Mouse (Mus musculus): ENCODE data around the gene Sorbs1. TPM values are rescaled to one million over a fixed set of nuclear protein-coding genes. Genes with fewer than 3 reads are reported as not detected.

Gene Sorbs1
- polyA plus RNA-seq, 1 experiment from 2014 or later: 39.0 TPM

DNA sequence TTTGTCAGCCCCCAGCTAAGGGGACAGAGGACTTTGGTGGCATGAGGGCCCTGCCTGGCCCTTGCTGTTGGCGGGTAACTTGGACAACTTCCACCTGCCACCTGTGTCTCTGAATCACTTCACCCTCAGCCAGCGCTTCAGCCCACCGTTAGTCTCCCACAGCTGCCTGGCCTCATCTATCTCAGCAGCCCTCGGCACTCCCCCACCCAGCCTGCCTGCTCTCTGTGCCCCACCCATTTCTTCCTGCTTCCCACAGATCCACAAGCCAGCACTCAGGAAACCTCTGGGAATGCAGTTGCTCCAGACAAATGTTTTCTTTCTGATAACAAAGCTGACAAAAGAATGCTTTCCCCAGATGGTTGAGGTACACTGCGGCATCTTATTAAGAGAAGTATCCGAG is 181.7 kb downstream of the Sorbs1 start:
- H3K4me1 ChIP-seq: peaks cover 12% of the 10 kb centered on the region
- no peaks in the 10 kb centered on the region for H3K27me3 ChIP-seq (ENCODE audit: poor library complexity, severe bottlenecking)
- no peak for DNase-seq (ENCODE audit: extremely low spot score, low spot score)
- H3K27ac ChIP-seq: no peak overlapping the region
- H3K4me3 ChIP-seq: no peak overlapping the region
- 79% methylated on average over 6 of the region's 6 CpGs for WGBS
- H3K36me3 ChIP-seq (replicated peaks): 0 out of 2 replicates have a peak, but pooled peaks cover under 1% of the 10 kb centered on the region
- H3K9me3 ChIP-seq: no peaks in the 10 kb centered on the region

DNA sequence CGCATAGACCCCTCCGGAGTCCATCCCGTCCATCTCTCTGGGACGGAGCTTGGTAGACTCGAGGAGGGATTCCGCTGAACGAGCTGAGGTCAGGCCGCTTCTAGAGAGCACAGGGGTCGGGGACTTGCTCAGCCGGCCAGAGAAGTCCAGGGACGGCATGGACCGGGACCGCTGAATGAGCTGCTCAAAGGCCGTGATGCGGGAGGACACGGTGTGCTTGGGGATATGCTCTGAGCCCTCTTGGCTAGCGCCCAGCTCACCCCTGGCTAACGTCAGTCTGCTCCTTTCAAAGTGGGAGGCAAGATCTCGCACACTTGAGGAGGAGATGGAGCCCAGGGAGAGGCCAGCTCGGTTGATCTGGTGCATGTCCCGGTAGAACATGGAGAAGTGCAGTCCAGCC is 187.5 kb downstream of the Sorbs1 start:
- Histone ChIP-seq H3K9me3 (peaks cover 3% of the 10 kb centered on the region; the same call in 1 of the 2 replicates), H3K36me3 (replicated peaks) (peaks cover 16% of the 10 kb centered on the region), H3K4me1 (no peaks in the 10 kb centered on the region), H3K27me3 (ENCODE audit: poor library complexity, severe bottlenecking) (no peaks in the 10 kb centered on the region), H3K4me3 (no peak overlapping the region), H3K27ac (no peak overlapping the region)
- WGBS: 95% methylated on average over 21 of the region's 21 CpGs
- no peak for DNase-seq (ENCODE audit: extremely low spot score, low spot score)

DNA sequence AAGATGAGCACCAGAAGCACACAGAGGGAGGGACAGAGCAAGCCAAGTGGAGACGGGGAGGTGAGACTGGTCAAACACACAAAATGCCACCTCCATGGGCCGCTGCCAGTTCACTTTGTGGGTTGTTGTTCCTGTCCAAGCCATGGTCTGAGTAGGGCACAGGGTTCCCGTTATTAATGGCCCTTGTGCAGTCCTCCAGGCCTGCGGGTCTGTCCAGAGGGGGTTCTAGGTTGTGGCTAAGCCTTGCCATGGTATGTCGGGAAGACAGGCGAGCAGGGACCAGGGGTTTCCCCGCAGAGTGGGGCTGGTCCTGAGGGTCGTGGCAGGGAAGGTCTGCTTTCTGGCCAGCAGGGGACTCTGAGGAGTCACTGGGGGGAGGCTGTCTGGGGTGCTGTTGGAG is 188.2 kb downstream of the Sorbs1 start:
- H3K9me3 ChIP-seq: peaks cover 3% of the 10 kb centered on the region; the same call in 1 of the 2 replicates
- whole genome bisulfite sequencing: 92% methylated on average over 8 of the region's 8 CpGs
- H3K36me3 ChIP-seq (replicated peaks): peaks cover 16% of the 10 kb centered on the region
- H3K4me3 ChIP-seq: no peak overlapping the region
- no peaks in the 10 kb centered on the region for H3K4me1 ChIP-seq
- H3K27ac ChIP-seq: no peak overlapping the region
- DNase-seq (ENCODE audit: extremely low spot score, low spot score): no peak
- no peaks in the 10 kb centered on the region for H3K27me3 ChIP-seq (ENCODE audit: poor library complexity, severe bottlenecking)

DNA sequence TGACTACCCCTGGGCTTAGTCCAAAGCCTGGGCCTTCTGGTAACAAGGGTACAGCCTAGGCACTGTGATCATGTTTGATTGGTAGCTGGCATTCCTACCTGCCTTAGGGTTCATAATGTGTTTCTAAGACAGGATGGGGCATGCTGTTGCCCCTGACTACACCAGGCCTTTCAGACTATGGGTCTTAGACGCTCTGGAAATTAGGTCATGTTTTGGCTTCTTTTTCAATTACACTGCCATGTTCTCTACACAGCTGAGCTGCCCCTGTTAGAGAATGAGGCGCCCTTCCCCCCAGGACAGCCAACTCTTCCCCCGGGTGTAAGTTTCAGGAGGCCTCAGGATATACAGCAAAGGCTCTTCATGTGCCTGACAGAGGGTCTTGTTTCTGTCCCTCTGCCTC is 191.4 kb downstream of the Sorbs1 start:
- Histone ChIP-seq H3K9me3 (peaks cover 3% of the 10 kb centered on the region; the same call in 1 of the 2 replicates), H3K36me3 (replicated peaks) (peaks cover 16% of the 10 kb centered on the region), H3K4me3 (no peak overlapping the region), H3K27me3 (ENCODE audit: poor library complexity, severe bottlenecking) (no peaks in the 10 kb centered on the region), H3K27ac (no peak overlapping the region), H3K4me1 (peaks cover 12% of the 10 kb centered on the region)
- DNase-seq (ENCODE audit: extremely low spot score, low spot score): no peak
- WGBS: 83% methylated on average over 3 of the region's 3 CpGs

DNA sequence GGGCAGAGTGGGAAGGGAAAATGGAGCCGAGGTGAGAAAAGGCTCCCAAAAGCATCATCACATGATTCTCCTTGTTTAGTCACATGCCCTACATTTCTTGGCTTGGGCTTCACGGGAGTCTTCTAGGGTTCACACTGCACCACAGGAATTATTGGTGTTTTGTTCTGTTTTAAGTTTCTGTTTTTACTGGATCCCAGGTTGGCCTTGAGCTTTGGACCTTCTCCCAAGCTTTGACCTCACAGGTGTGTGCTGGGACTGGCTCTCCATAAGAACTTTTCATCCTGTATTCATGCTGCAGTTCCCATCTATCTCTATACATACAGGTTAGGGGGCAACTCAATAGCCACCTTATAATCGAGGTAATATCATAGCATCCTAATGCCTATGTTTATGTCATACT is 194.4 kb downstream of the Sorbs1 start:
- Histone ChIP-seq H3K27me3 (ENCODE audit: poor library complexity, severe bottlenecking) (no peaks in the 10 kb centered on the region), H3K4me3 (no peak overlapping the region), H3K36me3 (replicated peaks) (no peaks in the 10 kb centered on the region), H3K9me3 (no peaks in the 10 kb centered on the region), H3K4me1 (peaks cover 12% of the 10 kb centered on the region), H3K27ac (no peak overlapping the region)
- no peak for DNase-seq (ENCODE audit: extremely low spot score, low spot score)
- 86% methylated on average over 3 of the region's 3 CpGs for WGBS

DNA sequence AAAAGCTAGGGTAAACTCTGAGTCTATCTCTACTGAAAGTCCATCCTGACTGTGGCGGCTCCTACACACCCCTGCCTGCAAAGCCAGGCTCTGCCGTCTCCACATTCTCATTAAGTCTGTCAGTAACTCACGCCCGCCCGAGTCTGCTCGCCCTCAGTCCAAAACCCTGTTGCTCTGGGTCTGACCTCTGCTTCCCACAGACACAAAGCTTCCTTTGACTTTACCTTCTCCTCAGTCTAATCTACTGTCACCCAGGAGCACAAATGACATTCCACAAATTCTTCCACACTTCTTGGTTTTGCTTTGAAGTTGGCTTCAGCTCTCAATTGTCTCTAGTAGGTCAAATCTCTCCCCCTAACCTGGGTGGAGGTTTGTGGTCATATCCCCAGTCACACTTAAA is 195.1 kb downstream of the Sorbs1 start:
- 30% methylated on average over 6 of the region's 6 CpGs for WGBS
- peaks cover 12% of the 10 kb centered on the region for H3K4me1 ChIP-seq
- no peaks in the 10 kb centered on the region for H3K9me3 ChIP-seq
- H3K27me3 ChIP-seq (ENCODE audit: poor library complexity, severe bottlenecking): no peaks in the 10 kb centered on the region
- no peak for DNase-seq (ENCODE audit: extremely low spot score, low spot score)
- no peak overlapping the region for H3K27ac ChIP-seq
- H3K36me3 ChIP-seq (replicated peaks): no peaks in the 10 kb centered on the region
- no peak overlapping the region for H3K4me3 ChIP-seq

DNA sequence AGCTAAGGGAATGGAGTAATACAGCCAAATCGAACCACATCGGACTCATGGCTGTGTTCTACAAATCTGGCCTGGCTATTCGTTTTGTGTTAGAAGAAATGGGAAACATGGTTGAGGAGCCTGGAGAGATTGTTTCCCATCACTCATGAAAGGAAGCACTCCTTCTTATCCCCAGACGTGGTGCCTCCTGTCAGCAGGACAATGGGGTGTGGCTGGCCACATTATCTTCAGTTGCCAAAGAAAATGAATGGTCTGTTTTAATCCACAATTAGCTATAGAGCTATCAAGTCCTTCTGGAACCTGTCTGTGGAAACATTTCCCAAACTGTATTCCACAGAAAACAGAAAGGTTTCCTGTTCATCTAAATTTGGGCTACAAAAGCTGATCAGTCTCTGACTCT is 196.6 kb downstream of the Sorbs1 start:
- WGBS: 79% methylated on average over 4 of the region's 4 CpGs
- no peak overlapping the region for H3K4me3 ChIP-seq
- H3K27me3 ChIP-seq (ENCODE audit: poor library complexity, severe bottlenecking): no peaks in the 10 kb centered on the region
- no peaks in the 10 kb centered on the region for H3K9me3 ChIP-seq
- no peaks in the 10 kb centered on the region for H3K36me3 ChIP-seq (replicated peaks)
- DNase-seq (ENCODE audit: extremely low spot score, low spot score): no peak
- peaks cover 12% of the 10 kb centered on the region for H3K4me1 ChIP-seq
- H3K27ac ChIP-seq: no peak overlapping the region

DNA sequence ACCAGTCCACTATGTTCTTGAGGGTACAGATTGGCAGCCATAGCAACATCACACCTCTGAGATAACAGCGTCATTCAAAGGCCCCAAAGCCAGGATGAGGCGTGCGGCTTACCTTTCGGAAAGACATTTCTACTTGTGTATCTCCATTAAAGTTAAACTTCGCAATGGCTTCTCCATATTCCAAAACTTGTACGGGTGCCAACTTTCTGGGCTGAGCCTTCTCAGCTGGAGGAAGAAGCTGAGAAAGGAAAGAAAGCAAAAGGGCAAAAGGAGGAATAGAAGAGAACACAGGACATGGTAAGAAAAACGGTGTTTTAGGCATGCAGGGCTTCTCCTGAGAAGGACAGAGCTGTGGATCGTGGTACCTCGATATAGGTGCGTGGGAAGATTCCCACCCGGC is 199.3 kb downstream of the Sorbs1 start:
- DNase-seq (ENCODE audit: extremely low spot score, low spot score): no peak
- Histone ChIP-seq H3K9me3 (no peaks in the 10 kb centered on the region), H3K36me3 (replicated peaks) (peaks cover 8% of the 10 kb centered on the region), H3K4me3 (no peak overlapping the region), H3K4me1 (peaks cover 12% of the 10 kb centered on the region), H3K27ac (no peak overlapping the region), H3K27me3 (ENCODE audit: poor library complexity, severe bottlenecking) (no peaks in the 10 kb centered on the region)
- WGBS: 94% methylated on average over 11 of the region's 11 CpGs

DNA sequence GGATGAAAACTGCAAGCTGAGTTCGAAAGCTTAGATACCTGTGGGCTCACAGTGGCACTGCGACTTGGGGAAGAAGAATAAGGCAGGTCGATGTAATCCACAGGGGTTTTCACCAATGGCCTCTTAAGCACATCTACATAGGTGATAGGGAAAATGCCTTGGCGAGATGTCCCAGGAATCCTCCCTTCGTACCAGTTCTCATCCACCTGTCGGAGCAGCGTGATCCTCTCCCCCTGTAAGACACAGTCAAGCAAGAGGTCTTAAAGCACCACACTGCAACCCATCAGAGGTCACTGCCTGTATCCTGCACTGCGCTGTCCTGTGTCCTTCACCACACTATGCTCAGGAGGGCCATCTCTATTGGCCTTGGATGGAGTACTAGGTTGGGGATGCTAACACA is 201.9 kb downstream of the Sorbs1 start:
- DNase-seq (ENCODE audit: extremely low spot score, low spot score): no peak
- peaks cover 8% of the 10 kb centered on the region for H3K36me3 ChIP-seq (replicated peaks)
- no peak overlapping the region for H3K4me3 ChIP-seq
- no peaks in the 10 kb centered on the region for H3K27me3 ChIP-seq (ENCODE audit: poor library complexity, severe bottlenecking)
- no peaks in the 10 kb centered on the region for H3K9me3 ChIP-seq
- H3K4me1 ChIP-seq: peaks cover 5% of the 10 kb centered on the region
- 95% methylated on average over 8 of the region's 8 CpGs for WGBS
- no peak overlapping the region for H3K27ac ChIP-seq

DNA sequence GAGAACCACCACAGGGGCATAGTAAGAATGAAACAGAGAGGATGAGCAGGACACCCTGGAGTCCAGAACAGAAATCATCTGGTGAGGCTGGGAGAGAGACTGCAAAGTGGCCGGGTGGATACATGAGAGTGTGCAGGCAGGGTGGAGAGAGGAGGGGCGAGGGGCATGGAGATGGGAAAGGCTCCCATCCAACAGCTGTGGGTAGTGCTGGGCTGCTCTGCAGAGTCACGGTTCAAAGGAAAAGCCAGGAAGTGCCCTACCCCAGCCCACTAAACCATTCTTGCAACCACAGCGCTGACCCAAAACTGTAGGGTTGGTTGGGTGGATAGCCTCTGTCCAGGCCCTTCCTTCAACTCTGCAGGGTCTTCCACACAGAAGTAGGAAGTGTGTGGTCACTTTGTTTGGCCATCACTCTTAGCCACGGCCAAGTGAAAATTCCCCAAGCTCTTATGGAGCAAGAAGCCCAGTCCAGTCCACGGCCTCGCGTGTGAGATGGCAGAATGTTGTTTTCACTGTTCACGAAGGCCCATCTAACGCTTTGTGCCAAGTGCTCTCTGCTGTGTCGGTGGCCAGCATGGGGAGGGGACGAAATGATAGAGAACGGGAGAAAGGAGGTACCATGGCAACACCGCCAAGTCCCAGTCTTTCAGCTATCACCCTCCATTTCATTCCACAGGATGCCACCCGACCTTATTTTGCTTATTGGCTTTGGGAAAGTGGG is 203.0 kb downstream of the Sorbs1 start:
- Histone ChIP-seq H3K4me1 (peaks cover 6% of the 10 kb centered on the region), H3K27me3 (ENCODE audit: poor library complexity, severe bottlenecking) (no peaks in the 10 kb centered on the region), H3K27ac (no peak overlapping the region), H3K36me3 (replicated peaks) (peaks cover 8% of the 10 kb centered on the region), H3K9me3 (no peaks in the 10 kb centered on the region), H3K4me3 (no peak overlapping the region)
- DNase-seq (ENCODE audit: extremely low spot score, low spot score): no peak
- 89% methylated on average over 15 of the region's 15 CpGs for WGBS

DNA sequence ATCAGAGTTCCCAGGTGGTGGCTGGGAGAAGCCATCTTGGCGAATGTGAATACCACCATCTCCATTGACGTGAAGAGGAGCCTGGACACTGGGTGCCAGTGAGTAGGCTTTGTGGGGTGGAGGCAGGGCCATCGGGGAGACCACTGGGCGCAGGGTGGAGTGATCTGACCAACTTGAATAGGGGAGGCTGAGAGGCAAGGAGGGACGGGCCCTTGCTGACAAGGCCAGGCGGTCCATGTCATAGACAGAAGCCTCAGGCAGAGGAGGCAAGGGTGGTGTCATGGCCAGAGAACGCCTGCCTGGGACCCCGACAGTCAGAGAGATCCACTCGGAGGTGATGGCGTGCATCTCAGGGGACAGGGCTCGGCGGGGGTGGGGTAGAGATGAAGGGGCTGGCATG is 203.7 kb downstream of the Sorbs1 start:
- H3K27ac ChIP-seq: no peak overlapping the region
- WGBS: 91% methylated on average over 12 of the region's 12 CpGs
- H3K9me3 ChIP-seq: no peaks in the 10 kb centered on the region
- peaks cover 6% of the 10 kb centered on the region for H3K4me1 ChIP-seq
- DNase-seq (ENCODE audit: extremely low spot score, low spot score): no peak
- H3K27me3 ChIP-seq (ENCODE audit: poor library complexity, severe bottlenecking): no peaks in the 10 kb centered on the region
- H3K4me3 ChIP-seq: no peak overlapping the region
- peaks cover 8% of the 10 kb centered on the region for H3K36me3 ChIP-seq (replicated peaks)

DNA sequence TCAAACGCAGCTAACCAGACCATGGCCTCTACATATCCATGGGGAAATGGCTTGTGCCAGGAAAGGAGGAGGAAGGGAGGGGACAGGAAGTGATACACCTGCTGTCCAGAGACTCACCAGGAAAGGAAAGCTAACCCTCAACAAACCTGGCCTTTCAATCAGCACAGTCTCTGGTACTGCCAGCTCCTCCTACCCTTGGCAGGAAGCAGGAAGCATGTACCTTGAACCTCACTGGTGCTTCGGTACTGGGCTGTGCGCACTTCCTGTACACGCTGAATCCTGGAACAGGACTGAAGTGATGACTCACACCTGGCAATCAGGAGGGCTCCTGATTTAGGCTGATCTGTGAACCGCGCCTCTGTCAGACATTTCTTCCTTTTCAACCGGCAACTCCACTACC is 206.0 kb downstream of the Sorbs1 start:
- Histone ChIP-seq H3K4me1 (peaks cover 6% of the 10 kb centered on the region), H3K36me3 (replicated peaks) (peaks cover 8% of the 10 kb centered on the region), H3K27ac (no peak overlapping the region), H3K4me3 (no peak overlapping the region), H3K9me3 (no peaks in the 10 kb centered on the region), H3K27me3 (ENCODE audit: poor library complexity, severe bottlenecking) (no peaks in the 10 kb centered on the region)
- 92% methylated on average over 7 of the region's 7 CpGs for WGBS
- DNase-seq (ENCODE audit: extremely low spot score, low spot score): no peak

DNA sequence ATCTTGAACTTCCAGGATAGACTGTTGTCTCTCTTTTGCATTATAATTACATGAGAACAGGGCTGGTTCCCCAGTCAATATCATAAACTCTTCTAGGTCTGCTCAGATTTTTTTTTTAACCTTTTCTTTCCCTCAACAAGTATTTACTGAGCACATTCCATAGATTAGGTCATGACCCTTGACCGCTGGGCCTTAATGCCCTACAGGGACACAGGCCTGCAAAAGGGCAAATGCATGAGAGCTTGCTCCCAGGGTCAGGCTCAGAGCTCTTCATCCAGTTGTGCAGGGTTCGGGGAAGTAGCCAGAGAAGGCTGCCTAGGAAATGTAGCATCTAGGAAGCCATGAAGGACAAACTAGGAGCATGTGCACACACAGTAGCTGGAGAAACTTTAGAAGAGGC is 206.9 kb downstream of the Sorbs1 start:
- WGBS: 60% methylated on average over 2 of the region's 2 CpGs
- Histone ChIP-seq H3K27ac (no peak overlapping the region), H3K36me3 (replicated peaks) (peaks cover 8% of the 10 kb centered on the region), H3K4me3 (no peak overlapping the region), H3K4me1 (peaks cover 6% of the 10 kb centered on the region), H3K27me3 (ENCODE audit: poor library complexity, severe bottlenecking) (no peaks in the 10 kb centered on the region), H3K9me3 (no peaks in the 10 kb centered on the region)
- no peak for DNase-seq (ENCODE audit: extremely low spot score, low spot score)

DNA sequence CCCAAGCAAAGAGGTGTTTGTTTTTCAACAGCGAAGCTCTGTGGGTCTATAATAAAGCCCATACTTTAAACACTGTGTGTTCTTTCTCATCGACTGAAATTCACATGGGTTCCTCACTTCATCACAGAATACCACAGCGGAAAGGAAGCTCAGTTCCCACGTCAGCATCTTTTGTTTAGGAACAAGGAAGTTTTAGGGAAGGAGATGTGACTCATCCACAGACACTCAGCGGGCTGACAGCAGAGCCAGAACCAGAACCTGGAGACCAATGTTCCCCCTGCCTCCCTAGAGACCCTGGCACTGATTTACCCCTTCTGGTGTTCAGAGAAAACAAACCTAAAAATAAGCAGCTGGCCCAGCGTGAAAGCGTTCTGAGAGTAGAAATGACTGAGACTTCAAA is 208.1 kb downstream of the Sorbs1 start:
- WGBS: 81% methylated on average over 7 of the region's 7 CpGs
- Histone ChIP-seq H3K4me1 (peaks cover 6% of the 10 kb centered on the region), H3K4me3 (no peak overlapping the region), H3K27ac (no peak overlapping the region), H3K36me3 (replicated peaks) (peaks cover 8% of the 10 kb centered on the region), H3K27me3 (ENCODE audit: poor library complexity, severe bottlenecking) (no peaks in the 10 kb centered on the region), H3K9me3 (no peaks in the 10 kb centered on the region)
- no peak for DNase-seq (ENCODE audit: extremely low spot score, low spot score)
